Mouse (Mus musculus): ENCODE results near the gene Taf6l.
A peak's percentile ranks its signal among the peaks of the same experiment; 100 is the strongest.

Gene Taf6l

DNA sequence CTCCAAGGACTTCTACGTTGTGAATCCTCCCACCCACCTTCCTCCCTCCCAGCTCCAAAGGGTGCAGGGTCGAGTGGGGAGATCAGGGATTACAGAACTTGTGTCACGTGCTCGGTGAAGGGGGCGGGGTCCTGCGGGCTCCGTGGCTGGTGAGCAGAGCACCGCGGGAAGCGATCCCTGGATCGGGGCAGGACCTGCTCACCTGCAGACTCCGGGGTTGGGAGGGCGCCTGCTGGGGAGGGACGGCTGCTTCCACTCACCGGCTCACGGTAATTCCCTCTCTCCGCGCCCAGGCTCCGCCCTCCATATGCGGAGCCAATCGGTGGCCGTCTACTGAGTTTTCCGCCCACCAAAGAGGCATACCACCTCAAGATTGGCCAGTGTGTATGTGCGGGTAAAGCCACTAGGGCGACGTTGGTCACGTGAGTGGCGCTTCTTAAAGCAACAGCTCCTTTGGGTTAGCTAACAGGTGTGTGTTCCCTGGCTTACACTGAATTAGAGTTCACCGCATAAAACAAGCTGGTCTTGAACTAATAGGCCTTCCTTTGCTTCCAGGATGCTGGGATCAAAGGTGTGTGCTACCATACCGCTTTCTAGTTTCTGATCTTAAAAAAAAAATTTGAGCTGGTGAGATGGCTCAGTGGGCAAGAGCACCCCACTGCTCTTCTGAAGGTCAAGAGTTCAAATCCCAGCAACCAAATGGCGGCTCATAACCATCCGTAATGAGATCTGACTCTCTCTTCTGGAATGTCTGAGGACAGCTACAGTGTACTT, at the start of gene Taf6l:
Taf6l (minus strand) TSS at position 410 of the 774 bp plus-strand sequence.
- peak; percentile 86 to 90 for DNase-seq

GRCm38 (mm10) chr19:8832971-8833370, 46.8 kb upstream of the Taf6l start:
- no peak for DNase-seq

GRCm38 (mm10) chr19:8831262-8831661, 45.0 kb upstream of the Taf6l start:
- no peak for DNase-seq

DNA sequence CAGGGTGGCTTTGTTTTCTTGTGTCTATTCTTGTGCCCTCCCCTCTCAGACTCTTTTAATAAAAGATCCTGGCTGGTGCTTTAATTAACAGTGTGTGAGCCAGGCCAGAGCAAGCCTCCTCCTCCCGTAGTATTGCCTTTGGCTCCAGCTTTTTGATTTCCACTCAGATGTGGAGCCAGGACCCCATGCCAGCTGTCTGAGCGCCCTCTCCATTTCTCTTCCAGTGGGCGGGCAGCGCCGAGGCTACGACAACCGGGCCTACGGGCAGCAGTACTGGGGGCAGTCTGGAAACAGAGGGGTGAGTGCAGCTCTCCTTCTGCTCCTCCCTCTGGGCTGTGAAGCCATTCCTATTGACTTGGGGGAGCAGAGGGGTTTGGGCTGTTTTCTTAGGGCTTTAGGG, 44.4 kb upstream of the Taf6l start:
- no peak for DNase-seq

- no peak for DNase-seq
Measured at GRCm38 (mm10) chr19:8829660-8830059, 43.4 kb upstream of the Taf6l start, which contains the start of gene AC129217.1. AC129217.1 (plus strand) TSS chr19:8829773.

GRCm38 (mm10) chr19:8822696-8823095, 36.5 kb upstream of the Taf6l start:
- DNase-seq = no peak

DNA sequence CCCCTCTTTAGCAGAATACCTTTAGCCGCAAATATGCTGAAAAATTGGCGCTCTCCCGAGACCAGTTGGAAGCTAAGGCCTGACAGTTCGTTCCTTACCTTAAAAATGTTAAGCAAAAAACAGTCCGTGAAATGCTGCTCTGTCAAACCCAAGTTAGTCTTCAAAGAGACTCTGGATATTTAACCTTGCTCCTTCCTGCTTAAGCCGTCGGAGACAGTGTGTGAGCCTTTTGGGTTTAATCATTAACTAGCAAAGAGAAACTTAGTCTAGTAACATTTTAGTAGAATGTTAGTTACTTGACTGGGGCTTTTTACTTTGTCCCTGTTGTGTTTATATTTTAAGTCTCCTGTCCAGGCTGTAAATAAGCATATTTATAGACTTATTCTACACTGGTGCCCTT, 34.9 kb upstream of the Taf6l start:
- no peak for DNase-seq

DNA sequence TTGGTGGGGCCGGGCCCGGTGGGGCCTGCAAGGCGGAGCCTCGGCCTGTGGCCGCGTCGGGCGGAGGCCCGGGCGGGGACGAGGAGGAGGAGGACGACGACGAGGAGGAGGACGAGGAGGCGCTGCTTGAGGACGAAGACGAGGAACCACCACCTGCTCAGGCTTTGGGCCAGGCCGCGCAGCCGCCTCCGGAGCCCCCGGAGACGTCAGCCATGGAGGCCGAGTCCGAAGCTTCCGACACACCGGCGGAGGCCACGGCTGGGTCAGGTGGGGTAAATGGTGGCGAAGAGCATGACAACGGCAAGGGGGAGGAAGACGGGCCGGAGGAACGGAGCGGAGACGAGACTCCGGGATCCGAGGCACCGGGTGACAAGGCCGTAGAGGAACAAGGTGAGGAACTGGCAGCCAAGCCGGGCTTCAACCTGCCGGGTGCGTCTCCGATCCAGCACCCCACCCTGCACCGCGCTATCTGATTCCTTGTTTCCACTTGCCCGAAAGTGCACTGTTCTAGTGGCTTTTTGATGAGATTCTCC, 34.3 kb upstream of the Taf6l start:
- no peak for DNase-seq

- peak; percentile 94 to 95 for DNase-seq
Measured at GRCm38 (mm10) chr19:8819596-8820423, 33.6 kb upstream of the Taf6l start, which contains the start of gene Hnrnpul2. Hnrnpul2 (plus strand) TSS chr19:8820010.

DNA sequence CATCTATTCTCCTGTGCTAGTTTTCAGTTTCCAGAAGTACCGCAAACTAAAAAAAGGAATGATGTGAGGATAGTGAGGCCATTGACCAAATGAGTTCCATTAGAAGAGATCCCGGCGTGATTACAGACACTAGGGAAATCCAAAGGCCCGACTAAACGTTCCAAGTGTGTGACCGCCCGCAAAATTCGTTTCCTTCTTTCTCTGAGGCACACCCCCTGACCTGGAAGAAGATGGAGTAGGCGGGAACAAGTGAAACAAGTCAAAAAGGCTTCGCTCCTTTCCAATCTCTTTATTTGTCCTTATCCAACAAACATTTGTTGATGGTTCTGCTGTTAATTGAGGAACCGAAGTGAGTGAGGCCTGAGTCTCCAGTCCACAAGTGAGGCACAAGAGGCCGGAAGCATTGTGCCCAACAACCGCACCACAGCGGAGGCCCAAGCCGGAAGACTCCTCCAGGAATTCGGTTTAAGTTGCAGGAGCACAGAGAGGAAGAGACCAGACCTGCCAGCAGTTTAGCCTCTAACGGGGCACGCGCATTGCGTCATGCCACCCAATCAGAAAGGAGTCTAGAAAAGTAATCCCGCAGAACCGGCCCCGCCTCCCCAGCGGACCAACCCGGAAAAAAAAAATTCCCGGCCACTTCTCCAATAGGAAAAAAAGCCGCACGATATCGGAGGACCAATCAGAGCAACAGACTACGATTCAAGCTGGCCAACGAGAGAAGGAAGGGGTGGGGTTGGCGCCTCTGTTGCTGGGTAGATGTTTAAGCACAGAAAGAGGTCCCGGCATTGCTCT, 32.8 kb upstream of the Taf6l start, which contains the start of gene Ttc9c:
Ttc9c (minus strand) TSS at position 533 of the 795 bp plus-strand sequence.
- DNase-seq = peak in 1 of 2 experiments; percentile 88

- no peak for DNase-seq
Measured at GRCm38 (mm10) chr19:8818301-8818798, 32.1 kb upstream of the Taf6l start.

DNA sequence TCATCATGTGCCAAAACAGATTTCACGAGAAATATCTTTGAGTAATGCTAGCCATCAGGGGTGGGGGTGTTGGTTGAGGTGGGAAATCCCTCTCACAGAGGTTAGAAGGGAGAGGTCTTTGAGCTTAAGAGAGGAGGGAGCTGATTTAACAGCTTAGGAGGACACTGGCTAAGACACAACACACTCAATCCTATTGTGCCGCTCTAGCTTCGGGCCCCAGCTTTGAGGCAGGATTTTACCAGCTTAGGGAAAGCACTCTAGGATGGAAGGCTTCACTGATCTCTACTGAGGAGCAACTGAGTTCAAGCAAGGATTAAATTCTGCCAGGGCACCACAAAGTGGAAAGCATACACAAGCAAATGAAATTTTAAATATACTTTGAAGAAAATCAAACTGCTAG, 30.8 kb upstream of the Taf6l start:
- no peak for DNase-seq

DNA sequence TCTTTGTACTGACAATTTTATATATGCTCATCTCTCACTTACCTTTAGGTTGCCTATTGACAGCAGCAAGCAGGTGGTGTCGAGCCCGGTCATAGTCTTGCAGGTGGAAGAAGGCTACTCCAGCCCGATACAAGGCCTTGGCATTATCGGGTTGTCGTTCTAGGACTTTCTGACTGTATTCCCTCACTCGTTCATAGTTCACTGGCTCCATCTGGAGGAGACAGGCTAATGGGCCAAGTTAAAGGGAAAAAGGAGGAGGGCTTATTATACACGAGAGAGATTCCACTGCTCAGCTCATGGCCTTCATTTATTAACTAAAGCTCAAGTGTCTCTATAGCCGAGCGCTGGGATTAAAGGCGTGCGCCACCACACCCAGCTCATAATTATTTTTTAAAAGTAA, 29.6 kb upstream of the Taf6l start:
- DNase-seq = no peak

DNA sequence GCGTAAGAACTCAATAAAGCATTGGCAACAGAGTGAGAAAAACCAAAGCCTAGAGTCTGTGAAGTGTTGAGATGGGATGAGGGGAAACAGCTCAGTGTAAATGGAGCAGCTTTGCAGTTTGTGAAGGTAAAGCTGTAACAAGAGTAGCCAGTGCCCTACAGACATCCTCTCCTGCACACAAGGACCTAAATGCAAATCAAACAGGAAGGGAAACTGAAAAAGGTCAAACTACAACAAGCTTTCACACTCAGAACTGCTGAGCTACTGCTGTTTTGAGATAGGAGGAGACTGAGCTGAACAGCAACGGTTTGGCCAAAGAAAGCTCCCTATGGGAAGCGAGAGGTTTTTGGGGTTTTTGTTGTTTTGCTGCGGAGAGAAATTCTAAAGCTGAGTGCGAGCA, 20.6 kb upstream of the Taf6l start:
- peak; percentile 22 to 34 for DNase-seq

DNA sequence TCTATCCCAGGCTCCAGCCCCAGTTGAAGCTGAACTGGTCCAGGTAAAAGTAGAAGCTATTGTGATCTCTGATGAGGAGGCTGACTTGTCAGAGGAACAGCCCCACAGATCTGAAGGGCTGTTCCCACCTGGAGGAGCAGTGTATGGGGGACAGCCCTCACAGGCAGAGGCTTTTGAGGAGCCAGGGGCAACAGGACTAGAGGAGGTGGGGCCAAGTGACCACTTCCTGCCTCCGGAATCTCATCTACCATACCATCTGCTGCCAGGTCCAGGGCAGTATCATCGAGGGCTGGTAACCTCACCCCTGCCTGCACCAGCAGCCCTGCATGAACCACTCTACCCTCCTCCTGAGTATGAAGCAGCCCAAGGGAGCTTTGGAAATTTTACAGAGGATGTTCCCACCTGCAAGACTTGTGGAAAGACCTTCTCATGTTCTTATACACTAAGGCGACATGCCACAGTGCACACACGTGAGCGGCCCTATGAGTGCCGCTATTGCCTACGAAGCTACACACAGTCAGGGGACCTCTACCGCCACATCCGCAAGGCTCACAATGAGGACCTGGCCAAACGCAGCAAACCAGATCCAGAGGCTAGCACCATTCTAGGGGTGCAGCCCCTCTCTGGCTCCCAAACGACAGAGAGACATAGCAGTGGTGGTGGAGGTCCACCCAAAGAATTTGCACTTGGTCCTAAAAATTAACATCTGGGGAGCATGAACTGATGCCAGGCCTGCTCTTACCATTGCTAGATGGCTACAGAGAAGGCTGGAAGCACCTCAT, 17.9 kb upstream of the Taf6l start:
- no peak for DNase-seq

DNA sequence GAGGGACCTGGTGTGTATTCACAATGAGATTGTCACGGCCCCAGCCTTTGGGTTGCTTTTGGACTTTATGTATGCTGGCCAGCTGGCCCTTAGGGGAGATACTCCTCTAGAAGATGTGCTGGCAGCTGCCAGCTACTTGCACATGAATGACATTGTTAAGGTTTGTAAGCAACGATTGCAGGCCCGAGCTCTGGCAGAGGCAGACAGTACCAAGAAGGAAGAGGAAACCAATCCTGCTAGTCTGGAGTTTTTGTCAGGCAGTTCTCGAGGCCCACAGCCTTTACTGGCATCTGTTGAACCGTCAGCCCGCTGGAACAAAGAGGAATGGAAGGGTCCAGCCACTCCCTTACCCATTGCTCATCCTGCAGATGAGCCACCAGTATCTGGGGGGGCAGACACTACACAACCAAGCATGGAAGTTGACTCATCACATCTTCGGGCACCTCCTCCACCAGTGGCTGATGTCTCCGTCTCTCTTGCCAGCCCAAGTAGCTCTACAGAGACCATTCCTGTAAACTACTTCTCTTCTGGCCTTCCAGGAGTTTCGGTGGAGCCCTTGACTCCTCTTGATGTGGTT, 17.1 kb upstream of the Taf6l start:
- no peak for DNase-seq

DNA sequence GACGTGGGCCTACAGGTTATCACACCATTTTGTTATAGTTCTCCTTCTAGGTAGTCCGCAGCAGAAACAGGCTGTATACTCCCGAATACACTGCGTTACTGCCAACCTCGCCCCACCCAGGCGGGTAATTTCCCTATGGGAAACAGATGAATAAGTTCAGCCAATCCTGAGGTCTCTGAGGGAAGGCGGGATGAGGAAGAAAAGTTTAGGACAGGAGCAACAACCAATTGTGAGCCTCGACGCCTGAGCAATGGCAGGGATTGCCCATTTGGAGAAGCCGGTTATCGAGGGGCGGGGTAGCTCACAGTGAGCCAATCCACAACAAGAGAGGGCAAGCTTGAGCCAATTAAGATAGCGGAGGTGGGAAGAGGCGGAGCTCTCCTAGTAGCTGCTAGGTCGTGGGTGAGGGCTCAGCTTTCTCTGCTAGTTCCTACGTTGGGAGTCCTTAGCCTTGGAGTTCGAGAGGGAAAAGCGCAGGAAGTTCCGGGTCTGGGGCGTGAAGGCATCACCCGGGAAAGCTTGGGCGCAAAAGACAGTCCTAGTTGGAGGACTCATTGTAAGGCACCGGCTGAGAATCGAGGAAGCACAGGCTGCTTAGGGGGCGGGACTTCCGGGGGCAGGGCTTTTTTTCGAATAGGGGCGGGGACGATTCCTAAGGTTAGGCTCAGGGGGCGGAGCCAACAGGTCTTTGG, 16.1 kb upstream of the Taf6l start, which contains the start of gene Zbtb3:
Zbtb3 (plus strand) TSS at position 426 of the 692 bp plus-strand sequence.
- DNase-seq = peak; percentile 88 to 91

DNA sequence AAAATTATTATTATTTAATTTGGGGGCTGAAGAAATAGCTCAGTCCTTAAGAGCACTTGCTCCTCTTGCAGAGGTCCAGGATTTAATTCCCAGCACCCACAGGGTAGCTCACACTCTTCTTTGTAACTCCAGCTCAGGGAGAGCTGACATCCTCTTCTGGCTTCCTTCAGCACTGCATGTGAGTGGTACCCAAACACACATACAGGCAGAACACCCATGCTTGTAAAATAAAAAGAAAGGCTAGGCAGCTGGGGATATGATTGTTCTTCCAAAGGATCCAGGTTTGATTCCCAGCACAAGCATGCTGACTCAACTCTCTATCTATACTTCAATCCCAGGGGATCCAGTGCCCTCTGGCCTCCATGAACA, 12.7 kb upstream of the Taf6l start:
- DNase-seq = no peak

DNA sequence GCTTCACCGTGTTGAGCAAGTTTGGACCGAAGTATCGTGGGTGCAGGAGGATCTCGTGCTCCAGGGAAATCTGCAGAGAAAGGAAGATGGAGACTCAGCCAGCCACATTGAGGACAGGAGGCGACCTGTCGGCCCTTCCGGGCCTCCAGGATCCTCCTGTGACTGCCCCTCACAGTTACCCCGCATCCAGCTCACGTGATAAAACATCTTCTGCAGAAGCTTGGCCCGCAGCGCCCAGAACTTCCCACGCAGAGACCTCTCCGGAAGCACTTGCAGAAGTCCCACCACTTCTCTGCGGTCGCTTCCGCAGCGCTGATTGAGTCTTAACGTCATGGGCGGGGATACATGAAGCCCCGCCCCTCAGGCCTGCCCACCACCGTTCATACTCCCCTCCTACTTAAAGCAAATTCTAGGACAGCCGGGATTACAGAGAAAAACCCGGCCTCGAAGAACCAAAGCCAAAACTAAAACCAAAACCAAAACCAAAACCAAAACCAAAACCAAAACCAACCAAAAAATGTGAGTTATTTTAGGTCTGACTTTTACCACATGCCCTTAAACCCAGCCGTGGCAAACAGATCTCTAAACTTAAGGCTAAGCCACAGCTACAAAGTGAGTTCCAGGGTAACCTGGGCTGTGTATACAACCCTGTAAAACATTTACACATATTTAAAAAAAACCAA, 12.2 kb upstream of the Taf6l start, which contains the start of gene Polr2g:
Polr2g (minus strand) TSS at position 314 of the 683 bp plus-strand sequence.
- DNase-seq = peak; percentile 89 to 91

DNA sequence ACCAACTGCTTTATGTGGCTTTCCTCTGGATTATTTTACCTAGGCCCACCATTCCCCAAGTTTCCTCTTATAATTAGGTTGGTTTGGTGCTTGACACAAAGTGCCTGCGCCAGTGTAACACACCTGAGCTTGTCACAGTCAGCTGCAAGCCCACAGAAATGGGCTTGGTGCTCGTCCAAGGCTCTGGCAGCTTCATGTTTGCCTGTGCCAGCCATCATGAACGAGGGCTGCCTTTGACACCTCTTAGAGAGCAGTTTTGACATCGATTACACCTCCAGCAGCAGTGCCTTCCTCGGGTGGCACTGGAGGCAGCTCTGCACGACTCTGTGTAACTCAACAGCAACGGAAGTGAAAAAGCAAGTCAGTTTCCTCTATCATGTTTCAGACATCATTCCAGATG, 4.0 kb upstream of the Taf6l start:
- no peak for DNase-seq
